Comparison of ENCODE assay signal across 10 mouse cellular contexts in the genomic region with DNA sequence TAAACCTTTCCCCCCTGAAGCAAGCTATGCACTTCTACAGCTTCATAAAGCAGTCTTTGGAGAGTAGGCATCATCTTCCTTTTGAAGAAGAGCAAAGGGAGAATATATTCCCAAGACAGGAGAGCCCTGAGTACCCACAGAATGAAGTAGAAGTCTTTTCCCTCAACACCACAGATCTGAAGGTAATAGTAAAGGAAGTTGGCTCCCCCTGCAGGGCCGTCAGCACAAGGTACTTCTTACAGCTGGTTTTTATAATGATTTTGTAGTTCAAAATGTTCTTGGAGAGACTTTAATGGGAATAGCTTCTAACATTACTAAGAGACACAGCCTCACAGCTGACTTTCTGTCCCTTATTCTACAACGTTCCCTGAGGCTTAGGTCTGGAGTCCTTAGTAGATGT. TPM values are rescaled to one million over a fixed set of nuclear protein-coding genes. Genes with fewer than 3 reads are reported as not detected.
A peak's percentile ranks its signal among the peaks of the same experiment; 100 is the strongest.
DNase-seq lines count a peak whose midpoint lies in the region; ATAC-seq and TF ChIP-seq lines count a peak whose summit lies in the region.
"Had no signal": no experiment of that assay in that cellular context is flagged by ENCODE, and none has a peak within 500 bp of the region (broad histone marks: within the 10 kb centered on the region; RNA-seq: fewer than 3 reads in every experiment).

No protein-coding gene starts in this region.

- H3K27ac ChIP-seq in limb, embryonic 14.5 days (replicated peaks; ENCODE audit: low read depth, low read length): no peak overlapping the region
- H3K27ac ChIP-seq in limb, embryonic 10.5 days: no peak overlapping the region
- H3K27ac ChIP-seq in heart, embryonic 12.5 days (ENCODE audit: poor library complexity, severe bottlenecking): no peak overlapping the region
- H3K27ac ChIP-seq: embryonic facial prominence, embryonic 13.5 days had no signal

- H3K4me1 ChIP-seq in limb, embryonic 14.5 days (ENCODE audit: control insufficient read depth, insufficient read depth, low read length): no peaks in the 10 kb centered on the region
- H3K4me1 ChIP-seq in limb, embryonic 10.5 days: no peaks in the 10 kb centered on the region
- H3K4me1 ChIP-seq in heart, embryonic 12.5 days (replicated peaks): no peaks in the 10 kb centered on the region
- H3K4me1 ChIP-seq: embryonic facial prominence, embryonic 13.5 days had no signal

- H3K27me3 ChIP-seq in limb, embryonic 14.5 days (ENCODE audit: control insufficient read depth, insufficient read depth, low read length): no peaks in the 10 kb centered on the region
- no peaks in the 10 kb centered on the region for H3K27me3 ChIP-seq in limb, embryonic 10.5 days (ENCODE audit: low read depth, poor library complexity, severe bottlenecking)
- no peaks in the 10 kb centered on the region for H3K27me3 ChIP-seq in splenic B cell, adult 2 months (ENCODE audit: control insufficient read depth, insufficient read depth, low read length, poor library complexity, severe bottlenecking)
- H3K27me3 ChIP-seq in heart, embryonic 12.5 days (replicated peaks): no peaks in the 10 kb centered on the region
- H3K27me3 ChIP-seq: embryonic facial prominence, embryonic 13.5 days had no signal

- no peak overlapping the region for H3K4me3 ChIP-seq in limb, embryonic 14.5 days (replicated peaks; ENCODE audit: low read length)
- no peak overlapping the region for H3K4me3 ChIP-seq in limb, embryonic 10.5 days
- H3K4me3 ChIP-seq in heart, embryonic 12.5 days: no peak overlapping the region
- H3K4me3 ChIP-seq: embryonic facial prominence, embryonic 13.5 days had no signal

- no peaks in the 10 kb centered on the region for H3K36me3 ChIP-seq in limb, embryonic 14.5 days (ENCODE audit: control insufficient read depth, insufficient read depth, low read length)
- no peaks in the 10 kb centered on the region for H3K36me3 ChIP-seq in limb, embryonic 10.5 days
- no peaks in the 10 kb centered on the region for H3K36me3 ChIP-seq in splenic B cell, adult 2 months (ENCODE audit: control insufficient read depth, insufficient read depth, low read length, poor library complexity, severe bottlenecking)
- H3K36me3 ChIP-seq in heart, embryonic 12.5 days: no peaks in the 10 kb centered on the region
- H3K36me3 ChIP-seq: embryonic facial prominence, embryonic 13.5 days had no signal

- peak; percentile 15 to 35 for DNase-seq in adrenal gland, postnatal 36 days
- DNase-seq in adrenal gland, postnatal 4 days (ENCODE audit: low spot score in 2 of 2): no peak
- DNase-seq in limb, embryonic 14.5 days (ENCODE audit: low spot score): peak; percentile 58
- DNase-seq in limb, embryonic 10.5 days (ENCODE audit: low spot score): no peak
- peak; percentile 10 for DNase-seq in splenic B cell, adult 2 months (ENCODE audit: low read depth, low spot score)
- no peak for DNase-seq in embryo, embryonic 10.5 days (ENCODE audit: low spot score)

- WGBS in limb, embryonic 14.5 days: 28% methylated on average over 2 of the region's 2 CpGs
- 62% methylated on average over 2 of the region's 2 CpGs for WGBS in limb, embryonic 10.5 days
- WGBS in heart, embryonic 12.5 days: 58% methylated on average over 2 of the region's 2 CpGs

- H3K4me2 ChIP-seq in limb, embryonic 14.5 days (replicated peaks; ENCODE audit: low read depth, low read length, severe bottlenecking): no peak overlapping the region
- H3K4me2 ChIP-seq in heart, embryonic 12.5 days: no peak overlapping the region
- H3K4me2 ChIP-seq: embryonic facial prominence, embryonic 13.5 days had no signal

- TF ChIP-seq POLR2A in limb, embryonic 14.5 days (IDR thresholded peaks at IDR 0.05; ENCODE audit: borderline replicate concordance, extremely low read depth, insufficient read depth, insufficient read length): no peak

- H3K9me3 ChIP-seq in limb, embryonic 14.5 days (ENCODE audit: control insufficient read depth, low read length): no peaks in the 10 kb centered on the region
- H3K9me3 ChIP-seq in limb, embryonic 10.5 days (replicated peaks): no peaks in the 10 kb centered on the region
- H3K9me3 ChIP-seq in heart, embryonic 12.5 days (replicated peaks): no peaks in the 10 kb centered on the region
- H3K9me3 ChIP-seq: embryonic facial prominence, embryonic 13.5 days had no signal

- H3K9ac ChIP-seq in limb, embryonic 14.5 days (ENCODE audit: low read depth, low read length, severe bottlenecking): no peak overlapping the region
- H3K9ac ChIP-seq in heart, embryonic 12.5 days: no peak overlapping the region
- H3K9ac ChIP-seq: embryonic facial prominence, embryonic 13.5 days had no signal

- ATAC-seq in limb, embryonic 14.5 days (ENCODE audit: low FRiP score, low read depth): peak; percentile 47
- ATAC-seq in inflammation-experienced regulatory T-cells, adult 6 months: peak; percentile 39
- no peak for ATAC-seq in heart, embryonic 12.5 days (ENCODE audit: insufficient number of reproducible peaks, low FRiP score)

RNA-seq across cellular contexts. Expression of a gene that starts 19.8 kb away (rescaled TPM):
- total RNA-seq in adrenal gland, postnatal 36 days (2021): not detected
- total RNA-seq in adrenal gland, postnatal 4 days (2021): under 1 TPM in 1 of 2 experiments, not detected in 1; 0.23 TPM
- 0.50 and 0.53 TPM in 2 replicates for polyA plus RNA-seq in limb, embryonic 14.5 days (2012; rRNA removed)
- 0.41 and 0.50 TPM in 2 replicates for polyA plus RNA-seq in limb, embryonic 14.5 days (2014; fragmentation: Nextera tagmentation; extraction: Ambion mirVana)
- polyA plus RNA-seq in limb, embryonic 10.5 days (2016; fragmentation: Nextera tagmentation; extraction: Ambion mirVana): not detected in 2 replicates
- polyA plus RNA-seq in inflammation-experienced regulatory T-cells, adult 6 months (2017; shearing (Covaris generic)): 100 to 1,000 TPM; 155 to 199 (median 182) TPM
- polyA plus RNA-seq in heart, embryonic 12.5 days (2016; fragmentation: Nextera tagmentation; extraction: Ambion mirVana): not detected in 2 replicates
- total RNA-seq: layer of hippocampus, postnatal 10 days had no signal
- polyA plus RNA-seq: embryonic facial prominence, embryonic 13.5 days had no signal

RNA-seq across cellular contexts. Expression of a gene that starts 54.6 kb away (rescaled TPM):
- 10 to 100 TPM; 29.7 to 29.9 TPM for total RNA-seq in adrenal gland, postnatal 36 days (2021)
- 10 to 100 TPM; 48.3 to 48.5 TPM for total RNA-seq in adrenal gland, postnatal 4 days (2021)
- 7.4 and 7.5 TPM in 2 replicates for polyA plus RNA-seq in limb, embryonic 14.5 days (2012; rRNA removed)
- polyA plus RNA-seq in limb, embryonic 14.5 days (2014; fragmentation: Nextera tagmentation; extraction: Ambion mirVana): 3.5 and 5.2 TPM in 2 replicates
- polyA plus RNA-seq in limb, embryonic 10.5 days (2016; fragmentation: Nextera tagmentation; extraction: Ambion mirVana): 4.1 and 5.3 TPM in 2 replicates
- polyA plus RNA-seq in inflammation-experienced regulatory T-cells, adult 6 months (2017; shearing (Covaris generic)): 10 to 100 TPM in 2 of 3 experiments, 1 to 10 TPM in 1; 4.2 to 30.6 (median 13.3) TPM
- 1.2 and 2.7 TPM in 2 replicates for polyA plus RNA-seq in heart, embryonic 12.5 days (2016; fragmentation: Nextera tagmentation; extraction: Ambion mirVana)

Comparison
In these comparisons a context has a peak if more than half of its experiments do, and no peak if none do; other contexts are left out.
1. DNase-seq: peak in adrenal gland, postnatal 36 days (2 of 2), limb, embryonic 14.5 days (single experiment) and splenic B cell, adult 2 months (single experiment); none in adrenal gland, postnatal 4 days (0 of 2), limb, embryonic 10.5 days (single experiment) and embryo, embryonic 10.5 days (single experiment).
2. RNA of a gene that starts 19.8 kb away (polyA plus RNA-seq): 155 to 199 TPM in inflammation-experienced regulatory T-cells, adult 6 months; 0.41 to 0.53 TPM in limb, embryonic 14.5 days, not detected in heart, embryonic 12.5 days and not detected in limb, embryonic 10.5 days; every median in the first group is over 100 times any median in the second.